Mouse (Mus musculus): ENCODE measurements at regions not wholly inside any gene's neighbourhood (a gene's known extent, or its start where the extent isn't known, plus 50 kb on each side); places are given as distances from the start of the nearest gene placed in this dataset.

DNA sequence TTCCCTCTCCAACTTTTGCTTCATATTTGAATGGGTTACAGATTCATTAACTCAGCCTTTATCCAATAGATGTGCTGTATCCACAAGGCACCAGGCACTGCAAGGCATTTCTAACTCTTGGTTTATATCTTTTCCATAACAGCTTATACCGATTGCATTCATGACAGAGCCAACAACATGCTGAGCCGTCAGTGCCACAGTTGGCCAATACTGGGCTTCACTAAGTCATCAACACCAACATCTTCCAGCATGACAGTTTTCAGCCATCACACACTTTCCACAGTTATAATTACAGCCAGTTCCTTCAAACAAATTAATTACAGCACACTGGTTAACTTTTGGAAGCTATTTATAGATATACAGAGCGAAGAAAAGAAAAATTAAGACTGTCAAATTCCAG is 288.8 kb downstream of the Gpam start:
- no peak for TF ChIP-seq CTCF (conservative IDR thresholded peaks at IDR 0.05; ENCODE audit: low read length)
- TF ChIP-seq NANOG (IDR thresholded peaks at IDR 0.05; ENCODE audit: borderline replicate concordance, low read length), result no peak

Measured in E14TG2a.4 (cell line).